Mouse (Mus musculus) MEL (cell line): Measurements from ENCODE around the gene Camk1g. TPM values are rescaled to one million over a fixed set of nuclear protein-coding genes. Genes with fewer than 3 reads are reported as not detected.

ENCODE experiments used
- DNase-seq: peaks from one replicate; pipeline ENCODE4 v3.0.0; 2011; ENCODE audit warnings: low read depth, low spot score
- H3K27ac ChIP-seq: 2 replicates; pipeline ENCODE4 v1.5.1; 2012; ENCODE audit warnings: low read depth, mild to moderate bottlenecking, control low read depth, low read length, moderate library complexity; ENCODE audit not compliant: control insufficient read depth
- H3K27me3 ChIP-seq, 2 experiments: fragments of 150-350 bp in 1 of 2; sonication (generic) in 1 of 2; 2 replicates each; pipeline ENCODE4 v1.6.1; 2012; ENCODE audit warnings: low read length in 2 of 2, mild to moderate bottlenecking in 2 of 2, improper control_type of control experiment in 1 of 2, moderate library complexity in 1 of 2; ENCODE audit not compliant: insufficient read depth in 2 of 2, control insufficient read depth in 1 of 2
- H3K36me3 ChIP-seq, 2 experiments: 2 replicates each; pipeline ENCODE4 v1.6.1; 2012 to 2014; ENCODE audit warnings: low read length in 2 of 2, improper control_type of control experiment in 1 of 2, inconsistent platforms in 1 of 2, mild to moderate bottlenecking in 1 of 2; ENCODE audit not compliant: insufficient read depth in 2 of 2, control insufficient read depth in 1 of 2
- H3K4me1 ChIP-seq, 2 experiments: fragments of 150-350 bp in 1 of 2; sonication (generic) in 1 of 2; 2 replicates each; pipeline ENCODE4 v1.6.1; 2012; ENCODE audit warnings: low read length in 2 of 2, improper control_type of control experiment in 1 of 2, mild to moderate bottlenecking in 1 of 2; ENCODE audit not compliant: insufficient read depth in 2 of 2, control insufficient read depth in 1 of 2
- H3K4me3 ChIP-seq, 2 experiments: fragments of 150-350 bp in 1 of 2; sonication (generic) in 1 of 2; 2 replicates each; pipeline ENCODE4 v1.5.1; 2012; ENCODE audit warnings: low read depth in 2 of 2, low read length in 2 of 2, mild to moderate bottlenecking in 2 of 2, moderate library complexity in 2 of 2, control low read depth in 1 of 2, improper control_type of control experiment in 1 of 2; ENCODE audit not compliant: control insufficient read depth in 1 of 2, insufficient read depth in 1 of 2
- H3K79me2 ChIP-seq: 2 replicates; pipeline ENCODE4 v1.6.1; 2012; ENCODE audit warnings: mild to moderate bottlenecking, low read length, moderate library complexity; ENCODE audit not compliant: control insufficient read depth, poor library complexity, insufficient read depth
- H3K9ac ChIP-seq: 2 replicates; pipeline ENCODE4 v1.6.1; 2012; ENCODE audit warnings: low read depth, mild to moderate bottlenecking, control low read depth, low read length, moderate library complexity; ENCODE audit not compliant: control insufficient read depth, poor library complexity, severe bottlenecking
- H3K9me3 ChIP-seq: fragments of 150-350 bp; sonication (generic); replicated peaks from 2 replicates; pipeline ENCODE4 v1.6.1; 2012; ENCODE audit warnings: mild to moderate bottlenecking, low read length, improper control_type of control experiment, moderate library complexity; ENCODE audit not compliant: insufficient read depth
- BHLHE40 ChIP-seq: IDR thresholded peaks from 2 replicates; pipeline ENCODE4 v1.6.1; 2012; ENCODE audit warnings: low read depth, mild to moderate bottlenecking, inconsistent platforms, low read length, improper control_type of control experiment, borderline replicate concordance
- CHD2 ChIP-seq: IDR thresholded peaks from 2 replicates; pipeline ENCODE4 v1.6.1; 2011; ENCODE audit warnings: low read length, improper control_type of control experiment
- CTCF ChIP-seq, 3 experiments: IDR thresholded peaks in 2 of 3; conservative IDR thresholded peaks in 1 of 3; 2 replicates each; pipeline ENCODE4 v1.5.1; 2011 to 2012; ENCODE audit warnings: low read length in 3 of 3, low read depth in 2 of 3, mild to moderate bottlenecking in 2 of 3, improper control_type of control experiment in 1 of 3, inconsistent platforms in 1 of 3, mixed read lengths in 1 of 3, moderate library complexity in 1 of 3; ENCODE audit not compliant: control insufficient read depth in 1 of 3, insufficient read depth in 1 of 3, poor library complexity in 1 of 3, severe bottlenecking in 1 of 3
- ELF1 ChIP-seq: IDR thresholded peaks from 2 replicates; pipeline ENCODE4 v1.6.1; 2014; ENCODE audit warnings: low read depth, mild to moderate bottlenecking, inconsistent platforms, low read length, improper control_type of control experiment, moderate library complexity
- ETS1 ChIP-seq: IDR thresholded peaks from 2 replicates; pipeline ENCODE4 v1.6.1; 2012; ENCODE audit warnings: low read depth, mild to moderate bottlenecking, inconsistent platforms, low read length, improper control_type of control experiment, moderate library complexity
- GATA1 ChIP-seq: IDR thresholded peaks from 2 replicates; pipeline ENCODE4 v1.6.1; 2011; ENCODE audit warnings: low read depth, low read length, improper control_type of control experiment
- JUND ChIP-seq: IDR thresholded peaks from 2 replicates; pipeline ENCODE4 v1.6.1; 2011; ENCODE audit warnings: low read depth, mild to moderate bottlenecking, improper control_type of control experiment, low read length
- MAFK ChIP-seq: IDR thresholded peaks from 2 replicates; pipeline ENCODE4 v1.6.1; 2011; ENCODE audit warnings: low read depth, mild to moderate bottlenecking, low read length, improper control_type of control experiment, borderline replicate concordance
- MAX ChIP-seq: IDR thresholded peaks from 2 replicates; pipeline ENCODE4 v1.6.1; 2011; ENCODE audit warnings: low read length, improper control_type of control experiment
- MAZ ChIP-seq: IDR thresholded peaks from 2 replicates; pipeline ENCODE4 v1.6.1; 2012; ENCODE audit warnings: low read depth, mild to moderate bottlenecking, inconsistent platforms, low read length, improper control_type of control experiment
- MEF2A ChIP-seq: IDR thresholded peaks from 2 replicates; pipeline ENCODE4 v1.6.1; 2014; ENCODE audit warnings: low read depth, mild to moderate bottlenecking, inconsistent platforms, low read length, improper control_type of control experiment; ENCODE audit not compliant: poor library complexity, insufficient replicate concordance, severe bottlenecking; ENCODE audit errors: extremely low read depth
- NELFE ChIP-seq: IDR thresholded peaks from 2 replicates; pipeline ENCODE4 v1.6.1; 2011; ENCODE audit warnings: low read depth, low read length, improper control_type of control experiment
- NRF1 ChIP-seq: IDR thresholded peaks from 2 replicates; pipeline ENCODE4 v1.6.1; 2014; ENCODE audit warnings: low read depth, mild to moderate bottlenecking, inconsistent platforms, low read length, improper control_type of control experiment, moderate library complexity; ENCODE audit not compliant: poor library complexity, insufficient read depth, severe bottlenecking
- POLR2A ChIP-seq, 2 experiments: IDR thresholded peaks; 2 replicates each; pipeline ENCODE4 v1.6.1; 2011 to 2012; ENCODE audit warnings: low read length in 2 of 2, mild to moderate bottlenecking in 2 of 2, control low read depth in 1 of 2, improper control_type of control experiment in 1 of 2, low read depth in 1 of 2, moderate library complexity in 1 of 2; ENCODE audit not compliant: control insufficient read depth in 1 of 2, insufficient read depth in 1 of 2, poor library complexity in 1 of 2
- POLR2AphosphoS2 ChIP-seq: IDR thresholded peaks from 2 replicates; pipeline ENCODE4 v1.6.1; 2011; ENCODE audit warnings: low read length, improper control_type of control experiment
- POLR2AphosphoS5 ChIP-seq: IDR thresholded peaks from 2 replicates; pipeline ENCODE4 v1.6.1; 2012; ENCODE audit warnings: low read depth, borderline replicate concordance, mild to moderate bottlenecking, inconsistent platforms, low read length, moderate library complexity, mixed read lengths
- RAD21 ChIP-seq: IDR thresholded peaks from 2 replicates; pipeline ENCODE4 v1.6.1; 2011; ENCODE audit warnings: mild to moderate bottlenecking, low read depth, low read length, improper control_type of control experiment
- SIN3A ChIP-seq: IDR thresholded peaks from 2 replicates; pipeline ENCODE4 v1.6.1; 2012; ENCODE audit warnings: low read length, improper control_type of control experiment, inconsistent platforms
- TAL1 ChIP-seq: IDR thresholded peaks from 2 replicates; pipeline ENCODE4 v1.6.1; 2012; ENCODE audit warnings: mild to moderate bottlenecking, inconsistent platforms, low read length, moderate library complexity, mixed read lengths
- TCF12 ChIP-seq: IDR thresholded peaks from 2 replicates; pipeline ENCODE4 v1.6.1; 2014; ENCODE audit warnings: low read depth, mild to moderate bottlenecking, inconsistent platforms, low read length, improper control_type of control experiment, moderate library complexity
- USF1 ChIP-seq: IDR thresholded peaks from 2 replicates; pipeline ENCODE4 v1.6.1; 2014; ENCODE audit warnings: low read depth, mild to moderate bottlenecking, inconsistent platforms, low read length, improper control_type of control experiment, moderate library complexity
- USF2 ChIP-seq, 2 experiments: IDR thresholded peaks; 2 replicates each; pipeline ENCODE4 v1.6.1; 2011 to 2012; ENCODE audit warnings: improper control_type of control experiment in 2 of 2, low read length in 2 of 2, borderline replicate concordance in 1 of 2, inconsistent platforms in 1 of 2, low read depth in 1 of 2, mild to moderate bottlenecking in 1 of 2; ENCODE audit not compliant: insufficient read depth in 1 of 2
- ZC3H11A ChIP-seq: IDR thresholded peaks from 2 replicates; pipeline ENCODE4 v1.6.1; 2012; ENCODE audit warnings: low read depth, mild to moderate bottlenecking, inconsistent platforms, low read length, improper control_type of control experiment
- ZKSCAN1 ChIP-seq: IDR thresholded peaks from 2 replicates; pipeline ENCODE4 v1.6.1; 2012; ENCODE audit warnings: low read depth, mild to moderate bottlenecking, inconsistent platforms, low read length, improper control_type of control experiment, moderate library complexity
- ZMIZ1 ChIP-seq: IDR thresholded peaks from 2 replicates; pipeline ENCODE4 v1.6.1; 2012; ENCODE audit warnings: low read depth, mild to moderate bottlenecking, inconsistent platforms, low read length, improper control_type of control experiment, moderate library complexity
- ZNF384 ChIP-seq: IDR thresholded peaks from 2 replicates; pipeline ENCODE4 v1.6.1; 2012; ENCODE audit warnings: low read depth, mild to moderate bottlenecking, inconsistent platforms, low read length, improper control_type of control experiment
- polyA plus RNA-seq, 2 experiments: library from polyadenylated mRNA; stranded (reverse) in 1 of 2; unstranded in 1 of 2; fragments of >175 nt in 1 of 2; fragments of >200 nt in 1 of 2; gene quantifications; 2 replicates each; pipeline versions ENCODE4 v1.2.1 to v1.2.4; 2012; ENCODE audit warnings: low replicate concordance in 2 of 2, low read depth in 1 of 2; ENCODE audit not compliant: insufficient read length in 2 of 2, insufficient read depth in 1 of 2, missing spikeins in 1 of 2
- total RNA-seq: library from RNA; depleted of rRNA; stranded (reverse); fragments of 300-350 nt; gene quantifications from 2 replicates; pipeline ENCODE4 v1.2.3, GENCODE M21; 2012

Camk1g gene
- total and polyA plus RNA-seq, 3 experiments = not detected

GRCm38 (mm10) chr1:193363801-193364231, 6.3 kb downstream of the Camk1g start:
- Histone ChIP-seq H3K4me3 (no peak overlapping the region), H3K4me1 (no peaks in the 10 kb centered on the region), H3K9me3 (no peaks in the 10 kb centered on the region), H3K27me3 (no peaks in the 10 kb centered on the region), H3K9ac (no peak overlapping the region), H3K79me2 (no peaks in the 10 kb centered on the region), H3K27ac (no peak overlapping the region), H3K36me3 (no peaks in the 10 kb centered on the region)
- no peak for DNase-seq
- peak in 1 of 3 experiments; percentile 13; a peak in 1 of 6 replicates for TF ChIP-seq CTCF (IDR thresholded peaks at IDR 0.05 in 2 of 3, conservative IDR thresholded peaks at IDR 0.05 in 1 of 3; ENCODE audit: control insufficient read depth in 1 of 3, insufficient read depth in 1 of 3, low read depth in 2 of 3, low read length in 3 of 3, poor library complexity in 1 of 3, severe bottlenecking in 1 of 3)
- no peak for TF ChIP-seq GATA1
- no peak for TF ChIP-seq USF1
- no peak for TF ChIP-seq ELF1
- TF ChIP-seq MAX = no peak
- TF ChIP-seq ZC3H11A = no peak

- DNase-seq = no peak
- Histone ChIP-seq H3K27ac (no peak overlapping the region), H3K9me3 (no peaks in the 10 kb centered on the region), H3K79me2 (no peaks in the 10 kb centered on the region), H3K36me3 (no peaks in the 10 kb centered on the region), H3K27me3 (no peaks in the 10 kb centered on the region), H3K4me1 (no peaks in the 10 kb centered on the region), H3K9ac (no peak overlapping the region), H3K4me3 (no peak overlapping the region)
- TF ChIP-seq NRF1 (no peak), BHLHE40 (no peak), MEF2A (no peak), POLR2AphosphoS5 (no peak), RAD21 (no peak), SIN3A (no peak), TAL1 (no peak), ELF1 (no peak), NELFE (no peak)
These were observed 8.0 kb downstream of the Camk1g start for GRCm38 (mm10) chr1:193362078-193362477.

GRCm38 (mm10) chr1:193361181-193361580, 8.9 kb downstream of the Camk1g start:
- H3K27me3 ChIP-seq = no peaks in the 10 kb centered on the region
- no peak overlapping the region for H3K27ac ChIP-seq
- H3K9ac ChIP-seq = no peak overlapping the region
- H3K36me3 ChIP-seq = no peaks in the 10 kb centered on the region
- DNase-seq = no peak
- no peak overlapping the region for H3K4me3 ChIP-seq
- no peaks in the 10 kb centered on the region for H3K4me1 ChIP-seq
- no peaks in the 10 kb centered on the region for H3K79me2 ChIP-seq
- no peaks in the 10 kb centered on the region for H3K9me3 ChIP-seq
- TF ChIP-seq POLR2AphosphoS5 (no peak), ZMIZ1 (no peak), JUND (no peak), TAL1 (no peak), SIN3A (no peak), ZKSCAN1 (no peak), ZNF384 (no peak), MAFK (no peak), BHLHE40 (no peak), ETS1 (no peak), RAD21 (no peak), CHD2 (no peak), POLR2AphosphoS2 (no peak), MEF2A (no peak), USF2 (IDR thresholded peaks at IDR 0.05; ENCODE audit: borderline replicate concordance in 1 of 2, insufficient read depth in 1 of 2, low read depth in 1 of 2, low read length in 2 of 2) (no peak), NELFE (no peak), MAZ (no peak), POLR2A (IDR thresholded peaks at IDR 0.05; ENCODE audit: control insufficient read depth in 1 of 2, insufficient read depth in 1 of 2, low read depth in 1 of 2, low read length in 2 of 2, poor library complexity in 1 of 2) (no peak), TCF12 (no peak)
